Mouse (Mus musculus) lung, postnatal 36 days (tissue): Measurements from ENCODE around the gene Itpr1.

Experiments used
- DNase-seq: peaks from one replicate; pipeline ENCODE4 v3.0.0; 2022; ENCODE audit warnings: mixed read lengths

The Itpr1 gene

DNA sequence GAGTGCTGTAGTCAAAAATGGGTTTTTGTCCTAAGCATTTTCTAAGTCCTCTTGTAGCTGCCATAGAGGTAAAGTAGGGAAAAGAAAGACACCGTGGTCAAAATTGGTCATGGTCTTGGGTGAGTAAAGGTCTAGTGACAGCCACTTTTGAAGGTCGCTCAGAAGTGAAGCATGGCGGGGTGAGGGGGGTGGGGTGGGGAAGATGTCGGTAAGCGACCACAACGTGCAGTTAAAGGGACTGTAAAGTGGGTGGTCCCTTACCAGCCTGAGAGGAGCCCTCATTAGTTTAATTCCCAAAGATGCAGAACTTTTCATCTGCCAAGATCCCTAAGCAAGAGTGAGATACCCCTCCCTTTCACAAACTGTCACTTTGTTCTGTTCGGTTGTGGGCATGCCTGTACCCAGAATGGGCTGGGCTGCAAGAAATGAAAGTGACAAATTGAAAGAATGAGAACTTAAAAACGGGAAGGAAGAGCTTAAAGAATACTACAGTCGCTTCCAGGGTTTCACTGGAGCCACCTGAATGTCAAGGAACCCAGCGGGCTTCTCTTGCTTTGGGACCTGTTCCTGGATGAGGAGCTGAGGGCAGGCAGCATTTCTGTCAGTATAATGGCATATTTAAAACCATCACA lies 1.5 kb downstream of the Itpr1 start:
- no peak for DNase-seq

DNA sequence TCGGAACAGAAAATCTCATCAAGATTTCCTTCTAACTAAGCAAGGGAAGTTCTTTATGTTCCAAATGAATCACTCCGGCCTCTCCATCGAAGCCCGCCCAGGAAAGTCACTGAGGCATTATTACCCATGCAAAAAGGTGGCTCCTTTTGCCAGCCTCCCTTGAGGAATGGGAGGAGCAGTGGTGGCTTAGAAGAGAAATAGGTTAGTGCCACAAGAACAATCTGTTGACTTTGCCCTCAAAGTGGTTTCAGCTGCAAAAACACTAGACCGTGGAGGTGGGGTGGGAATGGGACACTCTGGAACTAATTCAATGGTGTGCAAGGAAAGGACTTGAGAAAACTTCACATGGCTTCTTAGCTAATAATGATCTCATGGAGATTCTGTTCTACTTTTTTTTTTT lies 3.2 kb downstream of the Itpr1 start:
- DNase-seq, result peak; percentile 78

- peak; percentile 38 for DNase-seq
Measured at GRCm38 (mm10) chr6:108216832-108217231, 3.9 kb downstream of the Itpr1 start.

DNA sequence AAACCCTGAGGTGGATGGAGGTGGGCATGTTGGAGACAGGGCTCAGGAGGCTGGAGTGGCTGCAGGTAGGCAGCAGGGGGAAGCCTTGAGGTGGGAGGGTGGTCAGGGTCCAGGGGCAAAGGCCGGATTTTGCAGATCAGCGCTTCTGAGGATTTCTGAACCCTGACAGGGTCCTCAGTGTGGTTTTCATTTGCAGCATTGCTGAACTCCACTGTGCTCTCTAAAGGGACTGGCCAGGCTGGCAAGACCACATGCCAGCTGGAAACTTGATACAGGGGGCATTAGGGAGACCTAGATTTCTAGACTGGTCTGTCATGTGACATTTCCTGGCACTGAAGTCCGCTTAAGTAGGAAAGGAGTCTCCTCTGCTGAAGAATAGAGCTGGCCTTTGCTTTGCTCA lies 5.1 kb downstream of the Itpr1 start:
- no peak for DNase-seq

GRCm38 (mm10) chr6:108222435-108222834 lies 9.5 kb downstream of the Itpr1 start:
- DNase-seq, result no peak

DNA sequence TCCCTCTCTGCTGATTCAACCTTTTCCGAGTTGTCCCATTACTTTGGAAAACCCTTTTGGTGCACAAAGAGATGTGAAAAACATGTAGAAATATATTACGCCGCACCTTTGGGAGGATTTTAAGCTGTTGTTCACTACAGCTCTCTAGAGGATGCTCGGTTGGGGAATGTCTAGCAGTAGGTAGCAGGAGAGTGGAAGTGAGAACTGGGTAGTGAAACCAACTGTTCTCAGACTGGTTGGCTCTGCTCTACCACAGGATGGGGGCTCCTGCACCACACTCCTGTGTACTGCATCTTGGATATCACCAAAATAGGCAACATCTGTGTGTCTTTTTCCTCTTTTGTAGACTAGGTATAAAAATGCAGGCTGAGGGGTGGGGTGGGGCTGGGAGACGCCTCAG lies 10.0 kb downstream of the Itpr1 start:
- no peak for DNase-seq

- DNase-seq, result no peak
Measured at GRCm38 (mm10) chr6:108224361-108224760, 11.5 kb downstream of the Itpr1 start.

DNA sequence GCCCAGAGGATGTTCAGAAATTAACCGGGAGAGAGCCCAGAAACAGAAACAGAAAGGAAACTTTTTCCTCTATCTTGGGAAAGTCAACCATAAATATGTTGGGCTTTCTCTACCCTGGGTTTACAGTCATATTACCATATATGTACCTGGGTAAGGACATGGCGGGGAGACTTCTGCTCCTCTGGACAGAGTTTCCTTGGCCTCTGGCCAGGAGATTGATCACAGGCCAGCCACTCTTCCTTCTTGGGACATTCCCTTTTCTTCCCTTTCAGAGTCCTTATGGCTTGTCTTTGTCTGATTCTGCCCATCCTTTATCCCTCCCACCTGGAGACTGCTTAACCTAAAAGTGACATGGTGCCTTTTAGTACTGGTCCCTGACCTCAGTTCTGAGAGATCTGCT lies 12.1 kb downstream of the Itpr1 start:
- no peak for DNase-seq

- DNase-seq, result no peak
Measured at GRCm38 (mm10) chr6:108226230-108226629, 13.3 kb downstream of the Itpr1 start.

DNA sequence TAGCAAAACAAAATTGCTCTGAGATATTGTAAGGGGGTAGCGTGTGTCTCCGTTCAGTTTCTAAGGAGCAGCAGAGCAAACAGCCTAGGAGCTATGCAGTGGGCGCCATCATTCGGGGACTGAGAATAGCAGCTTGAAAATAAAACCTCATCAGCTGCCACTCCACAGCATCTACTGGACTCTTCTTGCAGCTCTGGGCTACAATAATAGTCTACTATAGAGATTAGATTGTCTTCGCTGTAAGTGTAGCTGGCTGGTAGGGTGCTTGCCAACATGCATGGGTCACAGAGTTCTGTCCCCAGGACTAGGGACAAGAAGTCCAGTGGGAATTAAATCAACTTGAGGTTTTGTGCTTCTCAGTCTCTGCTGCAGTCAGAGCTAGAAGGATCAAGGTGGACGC lies 14.6 kb downstream of the Itpr1 start:
- no peak for DNase-seq

- no peak for DNase-seq
Measured at GRCm38 (mm10) chr6:108228048-108228447, 15.2 kb downstream of the Itpr1 start.

GRCm38 (mm10) chr6:108228601-108229000 lies 15.7 kb downstream of the Itpr1 start:
- no peak for DNase-seq

DNA sequence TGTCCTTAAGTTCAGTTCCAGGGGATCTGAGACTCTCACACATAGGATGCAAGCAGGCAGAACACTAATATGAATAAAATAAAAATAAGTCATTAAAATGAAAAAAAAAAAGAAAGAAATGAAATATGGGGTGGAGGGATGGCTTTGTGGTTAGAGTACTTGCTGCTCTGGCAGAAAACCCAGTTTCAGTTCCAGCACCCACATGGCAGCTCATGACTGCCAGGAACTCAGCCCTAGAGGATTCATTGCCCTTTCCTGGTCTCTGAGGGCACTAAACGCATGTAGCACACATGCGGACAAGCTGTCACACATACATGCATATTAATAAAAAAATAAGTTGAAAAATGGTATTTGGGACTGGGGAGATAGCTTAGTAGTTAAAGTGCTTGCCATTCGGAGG lies 17.7 kb downstream of the Itpr1 start:
- no peak for DNase-seq

GRCm38 (mm10) chr6:108231892-108232710 lies 19.2 kb downstream of the Itpr1 start:
- no peak for DNase-seq

- DNase-seq, result peak; percentile 41
Measured at GRCm38 (mm10) chr6:108233070-108233469, 20.2 kb downstream of the Itpr1 start.

GRCm38 (mm10) chr6:108234536-108234935 lies 21.6 kb downstream of the Itpr1 start:
- no peak for DNase-seq

DNA sequence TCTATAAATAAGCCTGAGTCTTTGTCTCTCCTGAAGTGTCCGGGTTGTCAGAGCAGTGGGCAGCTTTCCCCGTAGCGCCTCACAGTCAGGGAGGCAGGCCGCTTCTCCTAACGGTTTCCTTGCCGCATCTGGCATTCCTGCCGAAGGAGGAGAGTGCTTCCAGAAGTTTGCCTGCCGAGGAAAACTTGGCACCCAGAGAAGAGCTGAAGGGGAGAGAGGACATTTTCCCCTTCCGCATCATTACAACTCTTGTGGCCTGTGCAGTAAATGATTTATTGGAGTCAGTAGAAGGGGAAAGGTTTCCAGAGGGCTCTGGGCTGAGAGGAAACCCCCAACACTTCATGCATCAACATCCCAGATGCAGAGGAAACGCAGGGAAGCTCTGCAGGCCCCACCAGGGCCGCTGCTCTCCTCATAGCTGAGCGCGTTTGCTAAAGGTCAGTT lies 22.8 kb downstream of the Itpr1 start:
- DNase-seq, result no peak

DNA sequence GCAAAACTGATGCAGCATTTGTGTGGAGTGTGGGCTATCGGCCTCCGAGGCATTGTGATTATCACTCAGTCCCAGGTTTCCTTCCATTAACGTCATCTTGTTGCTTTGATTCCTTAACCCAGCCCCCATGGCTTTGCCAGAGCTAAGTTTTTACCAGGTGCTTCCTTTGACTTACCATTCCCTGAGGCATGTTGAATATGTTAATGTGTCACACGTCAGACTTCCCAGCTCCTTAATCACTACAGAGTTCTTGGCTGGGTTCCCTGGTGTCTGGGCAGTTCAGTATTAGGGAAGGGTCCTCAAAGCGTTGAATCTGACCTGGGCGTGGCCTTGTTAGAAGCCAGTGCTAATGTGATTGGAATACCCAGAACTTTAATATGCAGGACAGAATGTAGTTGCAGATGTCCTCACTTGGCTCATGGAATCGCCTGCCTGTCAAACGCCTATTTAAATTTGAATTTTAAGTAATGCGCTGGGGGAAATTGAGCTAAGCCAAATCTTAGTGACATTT lies 23.6 kb downstream of the Itpr1 start:
- no peak for DNase-seq

- DNase-seq, result no peak
Measured at GRCm38 (mm10) chr6:108236996-108237395, 24.1 kb downstream of the Itpr1 start.

DNA sequence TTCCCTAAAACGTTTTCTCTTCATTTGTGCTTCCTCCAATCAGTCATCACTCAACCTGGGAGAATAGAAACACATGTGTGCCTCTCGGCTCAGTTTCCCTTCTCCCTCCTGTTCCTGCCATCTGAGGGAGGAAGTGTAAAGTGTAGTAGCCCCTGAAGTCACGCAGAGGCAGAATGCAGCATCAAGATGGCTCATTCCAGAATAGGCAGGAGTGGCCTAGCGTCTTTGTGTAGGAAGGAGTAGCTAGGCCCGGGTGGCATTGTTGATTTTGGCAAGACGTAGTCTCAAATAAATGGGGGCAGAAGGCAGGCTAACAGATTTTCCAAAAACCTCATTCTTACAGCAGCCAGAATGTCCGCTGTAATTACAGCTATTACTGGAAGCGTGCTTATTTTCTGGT lies 24.7 kb downstream of the Itpr1 start:
- no peak for DNase-seq

- DNase-seq, result no peak
Measured at GRCm38 (mm10) chr6:108238011-108238410, 25.1 kb downstream of the Itpr1 start.

- DNase-seq, result no peak
Measured at GRCm38 (mm10) chr6:108239056-108239455, 26.2 kb downstream of the Itpr1 start.

DNA sequence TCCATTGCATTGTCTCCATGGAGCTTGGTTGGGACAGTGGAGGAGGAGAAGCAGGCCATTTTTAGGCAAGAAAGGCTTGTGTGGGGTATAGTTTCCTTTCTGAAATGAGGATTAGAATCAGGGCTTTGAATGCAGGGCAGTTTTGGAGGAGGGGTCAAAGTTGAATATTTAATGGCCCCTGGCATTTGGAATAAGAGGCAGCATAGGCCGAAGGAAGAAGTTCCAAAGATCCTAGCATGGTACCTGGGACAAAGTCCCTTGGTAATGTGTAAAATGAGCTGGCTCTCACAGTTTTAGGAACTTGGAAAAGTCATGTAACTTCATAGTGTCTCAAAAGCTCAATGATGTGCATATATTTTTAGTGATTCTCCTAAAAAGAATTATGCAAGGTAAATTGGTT lies 27.1 kb downstream of the Itpr1 start:
- DNase-seq, result no peak

GRCm38 (mm10) chr6:108240754-108241153 lies 27.9 kb downstream of the Itpr1 start:
- DNase-seq, result no peak
